Mouse (Mus musculus) heart, embryonic 16.5 days (tissue): ENCODE data around the gene March1. TPM values are rescaled to one million over a fixed set of nuclear protein-coding genes. Genes with fewer than 3 reads are reported as not detected.

Source experiments
- ATAC-seq: fragments of 200-750 bp; cut with Nextera tagmentation; replicated peaks from 2 replicates; pipeline ENCODE4 v1.8.0; 2017; ENCODE audit warnings: moderate number of reproducible peaks; ENCODE audit not compliant: insufficient read depth, low FRiP score; ENCODE audit errors: extremely low read depth
- H3K27ac ChIP-seq: fragments of 300-500 bp; sonication (generic); 2 replicates; pipeline ENCODE4 v1.5.1; 2014; ENCODE audit warnings: mild to moderate bottlenecking, low read length, control low read depth, moderate library complexity
- H3K27me3 ChIP-seq: fragments of 300-500 bp; sonication (generic); 2 replicates; pipeline ENCODE4 v1.6.1; 2014; ENCODE audit warnings: low read length, mixed read lengths; ENCODE audit not compliant: control insufficient read depth, insufficient read depth
- H3K36me3 ChIP-seq: fragments of 300-500 bp; sonication (generic); 2 replicates; pipeline ENCODE4 v1.6.1; 2014; ENCODE audit not compliant: control insufficient read depth, insufficient read depth
- H3K4me1 ChIP-seq: fragments of 300-500 bp; sonication (generic); 2 replicates; pipeline ENCODE4 v1.6.1; 2014; ENCODE audit warnings: low read length, mixed read lengths; ENCODE audit not compliant: control insufficient read depth, insufficient read depth
- H3K4me2 ChIP-seq: fragments of 300-500 bp; sonication (generic); 2 replicates; pipeline ENCODE4 v1.6.1; 2014; ENCODE audit warnings: low read depth, mild to moderate bottlenecking, control low read depth, low read length
- H3K4me3 ChIP-seq: fragments of 300-500 bp; sonication (generic); 2 replicates; pipeline ENCODE4 v1.5.1; 2014; ENCODE audit warnings: mild to moderate bottlenecking, control low read depth, low read length
- H3K9ac ChIP-seq: fragments of 300-500 bp; sonication (generic); 2 replicates; pipeline ENCODE4 v1.6.1; 2014; ENCODE audit warnings: low read length, control low read depth
- H3K9me3 ChIP-seq: fragments of 300-500 bp; sonication (generic); replicated peaks from 2 replicates; pipeline ENCODE4 v1.6.1; 2016; ENCODE audit warnings: low read length; ENCODE audit not compliant: control insufficient read depth
- WGBS: fragments of 180-500 bp; shearing (Covaris S2); extraction: QIAGEN DNeasy Blood & Tissue Kit; methylation state at CpG from one replicate; pipeline ENCODE4 v1.1.7; 2014; 5-methylcytosine and 5-hydroxymethylcytosine counted together
- polyA plus RNA-seq: library from polyadenylated mRNA; unstranded; fragments of >200 nt; fragmentation: Nextera tagmentation; extraction: Ambion mirVana; gene quantifications from 2 replicates; pipeline ENCODE4 v1.2.1, GENCODE M21; 2015

March1 gene
- polyA plus RNA-seq, 1 experiment from 2014 or later = 0.62 TPM

- Histone ChIP-seq H3K4me3 (no peak overlapping the region), H3K9me3 (0 out of 2 replicates have a peak, but pooled peaks cover 2% of the 10 kb centered on the region), H3K4me2 (no peak overlapping the region), H3K27ac (no peak overlapping the region), H3K36me3 (no peaks in the 10 kb centered on the region), H3K4me1 (no peaks in the 10 kb centered on the region), H3K9ac (no peak overlapping the region), H3K27me3 (no peaks in the 10 kb centered on the region)
- ATAC-seq = no peak
- 49% methylated on average over 3 of the region's 3 CpGs for WGBS
Observed at GRCm38 (mm10) chr8:66437929-66438328, 820.2 kb downstream of the March1 start.

- Histone ChIP-seq H3K36me3 (no peaks in the 10 kb centered on the region), H3K27me3 (no peaks in the 10 kb centered on the region), H3K4me2 (no peak overlapping the region), H3K27ac (no peak overlapping the region), H3K4me3 (no peak overlapping the region), H3K9ac (no peak overlapping the region), H3K4me1 (no peaks in the 10 kb centered on the region), H3K9me3 (0 out of 2 replicates have a peak, but pooled peaks cover 2% of the 10 kb centered on the region)
- ATAC-seq = no peak
- 68% methylated on average over 4 of the region's 4 CpGs for WGBS
Observed at GRCm38 (mm10) chr8:66438468-66438867, 820.8 kb downstream of the March1 start.

DNA sequence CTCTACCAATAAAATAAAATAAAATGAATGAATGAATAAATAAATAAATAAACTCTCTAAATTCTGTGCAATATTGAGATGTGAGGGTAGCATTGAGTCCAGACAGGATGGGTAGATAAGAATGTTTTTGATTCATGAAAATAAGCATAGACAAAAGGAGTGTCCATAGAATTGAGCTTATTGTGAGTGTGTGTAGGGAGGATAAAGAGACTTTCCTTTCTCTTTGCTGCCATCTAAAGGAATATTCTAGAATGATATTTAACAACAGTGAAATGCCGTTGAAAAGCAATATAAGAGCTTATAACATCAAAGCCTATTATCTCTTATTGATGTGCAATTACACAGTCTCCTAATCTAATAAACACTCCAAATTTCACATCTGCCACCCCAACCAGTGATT is 823.4 kb downstream of the March1 start:
- WGBS = 12% methylated on average over 1 of the region's 1 CpGs
- no peaks in the 10 kb centered on the region for H3K4me1 ChIP-seq
- no peak overlapping the region for H3K4me2 ChIP-seq

GRCm38 (mm10) chr8:66442778-66443177 is 825.1 kb downstream of the March1 start:
- no peaks in the 10 kb centered on the region for H3K36me3 ChIP-seq
- no peak overlapping the region for H3K4me3 ChIP-seq
- no peak overlapping the region for H3K4me2 ChIP-seq
- ATAC-seq = no peak
- H3K9me3 ChIP-seq = no peaks in the 10 kb centered on the region
- no peak overlapping the region for H3K27ac ChIP-seq
- H3K27me3 ChIP-seq = no peaks in the 10 kb centered on the region
- WGBS = 33% methylated on average over 1 of the region's 1 CpGs
- H3K9ac ChIP-seq = no peak overlapping the region
- no peaks in the 10 kb centered on the region for H3K4me1 ChIP-seq

More for the DNA sequence above, 823.4 kb downstream of the March1 start:
- no peak overlapping the region for H3K9ac ChIP-seq
- ATAC-seq = no peak
- H3K27me3 ChIP-seq = no peaks in the 10 kb centered on the region
- no peaks in the 10 kb centered on the region for H3K9me3 ChIP-seq
- no peak overlapping the region for H3K27ac ChIP-seq
- no peaks in the 10 kb centered on the region for H3K36me3 ChIP-seq
- H3K4me3 ChIP-seq = no peak overlapping the region

DNA sequence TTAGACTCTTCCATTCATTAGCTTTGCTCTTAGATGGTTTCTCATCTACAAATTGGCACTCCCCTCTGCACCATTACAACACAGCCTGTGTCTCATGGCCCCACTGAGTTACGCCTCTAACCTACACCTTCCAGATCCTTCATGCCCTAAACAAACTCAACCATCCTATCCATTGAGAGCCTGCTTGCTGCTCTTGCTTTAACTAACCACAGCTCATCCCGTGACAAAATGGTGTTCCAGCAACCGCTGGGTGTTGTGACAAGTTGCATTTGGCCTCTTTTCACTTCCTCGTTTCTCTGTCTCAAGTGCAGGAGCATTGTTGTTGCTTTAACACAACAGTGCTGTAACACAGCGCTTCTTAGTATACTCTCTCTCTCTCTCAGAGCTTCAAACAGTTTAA is 826.4 kb downstream of the March1 start:
- H3K27me3 ChIP-seq = no peaks in the 10 kb centered on the region
- no peak overlapping the region for H3K4me3 ChIP-seq
- no peak for ATAC-seq
- H3K36me3 ChIP-seq = no peaks in the 10 kb centered on the region
- H3K4me2 ChIP-seq = no peak overlapping the region
- H3K27ac ChIP-seq = no peak overlapping the region
- no peaks in the 10 kb centered on the region for H3K4me1 ChIP-seq
- WGBS = 68% methylated on average over 5 of the region's 5 CpGs
- no peaks in the 10 kb centered on the region for H3K9me3 ChIP-seq
- H3K9ac ChIP-seq = no peak overlapping the region

- Histone ChIP-seq H3K9ac (no peak overlapping the region), H3K9me3 (no peaks in the 10 kb centered on the region), H3K27ac (no peak overlapping the region), H3K27me3 (no peaks in the 10 kb centered on the region), H3K4me1 (no peaks in the 10 kb centered on the region), H3K36me3 (no peaks in the 10 kb centered on the region), H3K4me3 (no peak overlapping the region), H3K4me2 (no peak overlapping the region)
- WGBS = 63% methylated on average over 3 of the region's 3 CpGs
- no peak for ATAC-seq
Observed at GRCm38 (mm10) chr8:66445351-66445750, 827.7 kb downstream of the March1 start.

- Histone ChIP-seq H3K4me1 (no peaks in the 10 kb centered on the region), H3K27ac (no peak overlapping the region), H3K4me2 (no peak overlapping the region), H3K9ac (no peak overlapping the region), H3K4me3 (no peak overlapping the region), H3K27me3 (no peaks in the 10 kb centered on the region), H3K9me3 (no peaks in the 10 kb centered on the region), H3K36me3 (no peaks in the 10 kb centered on the region)
- WGBS = 17% methylated on average over 5 of the region's 5 CpGs
- no peak for ATAC-seq
Observed at GRCm38 (mm10) chr8:66450691-66451090, 833.0 kb downstream of the March1 start.

- H3K9ac ChIP-seq = no peak overlapping the region
- H3K4me1 ChIP-seq = no peaks in the 10 kb centered on the region
- no peak overlapping the region for H3K4me3 ChIP-seq
- ATAC-seq = no peak; the same call in 1 of the 2 replicates
- H3K27ac ChIP-seq = no peak overlapping the region
- no peak overlapping the region for H3K4me2 ChIP-seq
- H3K27me3 ChIP-seq = no peaks in the 10 kb centered on the region
- H3K36me3 ChIP-seq = no peaks in the 10 kb centered on the region
- H3K9me3 ChIP-seq = no peaks in the 10 kb centered on the region
Observed at GRCm38 (mm10) chr8:66457057-66457456, 839.4 kb downstream of the March1 start.

- Histone ChIP-seq H3K27me3 (no peaks in the 10 kb centered on the region), H3K9ac (no peak overlapping the region), H3K27ac (no peak overlapping the region), H3K9me3 (no peaks in the 10 kb centered on the region), H3K4me1 (no peaks in the 10 kb centered on the region), H3K4me2 (no peak overlapping the region), H3K36me3 (no peaks in the 10 kb centered on the region), H3K4me3 (no peak overlapping the region)
- 50% methylated on average over 3 of the region's 3 CpGs for WGBS
- ATAC-seq = no peak
Observed at GRCm38 (mm10) chr8:66469821-66470220, 852.1 kb downstream of the March1 start.

GRCm38 (mm10) chr8:66476880-66477279 is 859.2 kb downstream of the March1 start:
- WGBS = 96% methylated on average over 3 of the region's 3 CpGs
- no peaks in the 10 kb centered on the region for H3K27me3 ChIP-seq
- H3K36me3 ChIP-seq = peaks cover 37% of the 10 kb centered on the region
- H3K4me1 ChIP-seq = no peaks in the 10 kb centered on the region
- H3K9ac ChIP-seq = no peak overlapping the region
- no peak overlapping the region for H3K4me2 ChIP-seq
- H3K9me3 ChIP-seq = no peaks in the 10 kb centered on the region
- H3K27ac ChIP-seq = no peak overlapping the region
- ATAC-seq = no peak
- H3K4me3 ChIP-seq = no peak overlapping the region
